Mouse (Mus musculus) cerebellum, postnatal 25 days (tissue): ENCODE measurements around the gene Nrros.

Experiments
- DNase-seq, 2 experiments: peaks; one replicate each; pipeline ENCODE4 v3.0.0; 2021; ENCODE audit warnings: mixed read lengths in 2 of 2

Nrros gene

DNA sequence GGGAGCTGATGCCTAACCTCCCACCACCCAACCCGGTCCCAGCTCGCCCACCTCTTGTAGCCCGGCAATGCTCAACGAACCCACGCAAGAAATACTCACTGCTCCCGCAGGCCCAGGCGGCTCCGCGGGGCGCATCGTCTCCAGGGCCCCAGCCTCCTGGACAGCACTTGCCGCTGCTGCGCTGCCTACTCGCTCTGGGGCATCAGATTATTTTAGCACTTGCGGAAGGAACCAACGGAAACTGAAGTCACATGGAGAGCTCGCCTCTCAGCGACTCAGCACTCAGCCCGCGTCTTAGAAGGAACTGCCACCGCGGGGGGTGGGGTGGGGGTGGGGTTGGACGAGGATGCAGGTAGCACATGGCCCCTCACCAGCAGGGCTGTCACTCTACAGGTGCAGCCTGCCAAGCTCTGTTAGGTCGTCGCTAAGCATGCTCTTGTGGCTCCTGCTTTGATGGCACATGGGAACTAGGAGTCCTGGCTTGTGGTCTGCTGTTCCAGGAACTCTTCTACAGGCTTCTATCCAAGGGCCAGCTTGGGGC, at the start of gene Nrros:
TSS of gene Nrros (minus strand) at position 314 of the 541 bp plus-strand sequence.
- peak; percentile 73 to 74 for DNase-seq

DNA sequence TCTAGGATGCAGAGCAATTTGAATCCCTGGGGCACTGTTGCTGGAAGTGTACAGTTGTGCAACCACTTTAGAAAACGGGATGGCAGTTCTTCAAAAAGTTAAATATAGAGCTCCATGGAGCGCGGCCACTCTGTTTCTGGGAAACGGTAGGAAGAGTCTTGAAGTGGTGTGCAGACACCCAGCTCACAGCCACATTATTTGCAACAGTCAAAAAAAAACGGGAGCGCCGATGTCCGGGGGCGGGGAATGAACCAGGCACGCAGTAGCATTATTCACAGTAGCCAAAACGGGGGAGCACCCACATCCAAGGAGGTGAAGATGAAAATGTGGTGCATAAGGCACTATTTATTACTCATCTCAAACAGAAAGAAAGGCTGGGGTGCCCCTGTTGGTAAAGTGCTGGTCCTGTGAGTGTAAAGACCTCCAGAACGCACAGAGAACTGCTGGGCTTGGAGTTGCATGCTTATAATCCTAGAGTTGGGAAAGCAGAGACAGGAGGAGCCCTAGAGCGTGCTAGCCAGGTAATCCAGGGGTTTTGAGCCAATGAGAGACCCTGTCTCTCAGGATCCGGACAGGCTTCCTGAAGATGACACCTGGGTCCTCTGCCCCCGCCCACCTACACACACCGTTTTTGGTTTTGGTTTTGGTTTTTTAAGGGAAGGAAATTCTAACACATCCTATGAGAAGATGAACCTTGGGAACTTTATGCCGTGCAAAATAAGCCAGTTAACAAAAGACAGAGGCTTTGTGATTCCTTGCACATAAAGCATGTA, 49.6 kb upstream of the Nrros start:
- no peak for DNase-seq

DNA sequence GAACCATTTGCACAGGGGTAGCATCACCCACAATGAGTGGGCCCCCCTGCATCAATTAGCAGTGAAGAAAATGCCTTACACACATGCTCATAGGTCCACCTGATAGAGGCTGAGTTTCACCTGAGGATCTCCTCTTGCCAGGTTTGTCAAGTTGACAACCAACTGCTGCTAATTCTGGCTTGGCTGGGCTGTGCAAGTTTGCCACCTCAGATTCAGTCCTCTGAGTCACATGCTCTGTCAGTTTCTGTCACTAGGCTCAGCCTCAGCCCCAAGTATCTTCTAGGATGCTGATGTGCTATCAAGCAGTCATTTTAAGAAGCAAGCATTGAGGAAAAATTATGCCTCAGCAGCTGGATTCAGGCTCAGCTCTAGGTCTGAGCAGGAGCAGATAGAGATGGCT, 48.8 kb upstream of the Nrros start:
- DNase-seq = no peak

DNA sequence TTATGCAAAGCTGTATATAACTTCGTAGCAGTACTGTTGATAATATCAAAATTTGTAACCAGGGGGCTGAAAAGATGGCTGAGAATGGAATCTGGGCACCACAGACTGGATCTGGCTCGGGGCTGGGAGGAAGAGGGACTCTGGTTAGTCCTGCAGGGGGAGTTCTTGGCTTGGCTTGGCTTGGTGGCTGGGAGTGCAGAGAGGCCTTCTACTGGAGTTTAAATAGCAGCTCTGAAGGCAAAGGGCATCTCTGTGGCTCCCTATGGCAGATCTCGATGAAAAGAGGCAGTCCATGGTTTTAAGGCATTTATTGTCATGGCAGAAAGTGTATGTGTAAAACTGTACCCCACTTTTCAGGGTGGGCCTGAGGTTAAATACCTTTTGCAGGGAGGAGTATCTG, 39.5 kb upstream of the Nrros start:
- no peak for DNase-seq

DNA sequence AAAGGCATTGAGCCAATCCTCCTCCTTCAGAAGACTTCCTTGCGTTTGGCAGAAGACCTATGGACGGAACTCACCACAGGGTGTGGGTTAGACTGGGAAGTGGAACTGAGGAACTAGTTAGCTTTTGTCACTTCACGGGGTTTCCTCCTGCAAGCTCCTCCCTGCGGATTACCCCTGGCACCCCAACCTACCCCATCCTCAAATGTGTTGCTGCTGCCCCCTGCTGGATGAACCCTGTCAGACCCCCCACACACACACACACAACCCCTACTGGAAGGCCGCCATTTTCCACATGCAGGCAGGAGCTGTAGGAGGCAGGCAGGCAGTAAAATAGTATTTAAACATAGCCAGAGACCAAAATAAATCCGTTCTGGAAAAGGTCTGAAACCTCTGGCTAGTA, 37.3 kb upstream of the Nrros start:
- peak; percentile 45 to 63 for DNase-seq

DNA sequence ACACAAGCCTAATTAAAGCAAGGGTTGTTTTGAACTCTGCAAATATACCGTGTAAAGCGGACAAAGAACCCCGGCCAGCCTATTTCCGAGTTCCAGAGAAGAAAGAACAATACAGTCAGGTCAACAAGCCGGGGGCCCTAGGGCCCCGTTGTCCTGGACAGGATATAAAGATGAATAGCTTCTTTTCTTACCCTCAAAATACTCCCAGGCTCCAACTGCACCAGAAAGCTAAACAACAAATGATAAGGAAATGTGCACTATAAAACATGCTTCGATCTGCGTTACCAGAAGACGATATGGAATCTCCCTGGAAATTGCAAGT, 35.6 kb upstream of the Nrros start:
- DNase-seq = no peak

DNA sequence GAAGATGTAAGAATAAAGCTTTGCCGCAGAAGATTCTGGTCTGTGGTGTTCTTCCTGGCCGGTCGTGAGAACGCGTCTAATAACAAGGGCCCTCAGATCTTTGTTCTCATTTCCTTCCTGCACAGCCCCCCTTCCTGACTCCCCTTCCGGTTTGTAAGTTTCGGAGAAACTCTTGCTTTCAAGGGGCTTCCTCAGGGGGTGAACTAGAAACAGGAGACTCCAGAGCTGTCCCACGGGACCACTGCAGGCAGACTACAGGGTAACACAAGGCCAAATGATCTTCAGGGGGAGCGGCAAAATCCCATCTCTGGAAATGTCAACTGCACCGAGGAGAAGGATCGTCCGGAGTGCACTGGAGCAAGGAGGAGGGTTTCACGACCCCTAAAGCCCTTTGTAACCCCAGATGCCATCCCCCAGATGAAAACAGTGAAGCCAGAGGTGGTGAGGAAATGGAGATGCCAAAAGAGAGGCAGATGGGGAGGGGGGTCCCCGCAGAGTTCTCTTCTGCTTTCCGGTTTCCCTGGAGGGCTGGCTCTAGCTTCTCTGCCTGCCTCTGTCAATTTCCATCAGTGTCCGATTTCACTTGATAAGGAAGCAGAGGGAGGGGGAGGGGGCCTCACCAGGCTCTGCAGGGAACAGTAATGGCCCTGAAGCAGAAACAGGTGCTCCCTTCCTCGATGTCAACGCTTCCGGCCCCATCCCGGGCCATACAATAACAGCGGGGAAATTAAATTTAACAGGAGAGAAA, 35.0 kb upstream of the Nrros start:
- peak; percentile 36 to 39 for DNase-seq

DNA sequence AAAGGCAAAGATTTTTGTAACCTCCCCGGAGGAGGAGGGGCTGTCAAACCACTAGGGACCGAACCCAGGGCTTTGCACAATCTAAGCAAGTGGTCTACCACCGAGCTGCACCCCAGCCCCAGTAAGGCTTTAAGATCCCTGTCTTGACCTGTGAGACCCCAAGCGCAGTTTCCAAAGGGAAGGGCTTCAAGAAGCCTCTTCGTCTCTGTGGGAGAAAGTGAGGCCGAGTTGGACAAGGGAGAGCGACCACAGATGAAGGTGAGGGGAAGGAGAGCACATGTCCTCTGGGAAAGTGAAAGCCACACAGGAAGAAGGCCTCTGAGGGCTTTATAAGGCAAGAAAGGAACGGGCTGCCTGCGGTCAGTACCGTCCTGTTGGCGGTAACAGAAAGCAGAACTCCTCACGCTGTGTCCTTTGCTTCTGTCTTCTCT, 24.6 kb upstream of the Nrros start:
- DNase-seq = no peak

DNA sequence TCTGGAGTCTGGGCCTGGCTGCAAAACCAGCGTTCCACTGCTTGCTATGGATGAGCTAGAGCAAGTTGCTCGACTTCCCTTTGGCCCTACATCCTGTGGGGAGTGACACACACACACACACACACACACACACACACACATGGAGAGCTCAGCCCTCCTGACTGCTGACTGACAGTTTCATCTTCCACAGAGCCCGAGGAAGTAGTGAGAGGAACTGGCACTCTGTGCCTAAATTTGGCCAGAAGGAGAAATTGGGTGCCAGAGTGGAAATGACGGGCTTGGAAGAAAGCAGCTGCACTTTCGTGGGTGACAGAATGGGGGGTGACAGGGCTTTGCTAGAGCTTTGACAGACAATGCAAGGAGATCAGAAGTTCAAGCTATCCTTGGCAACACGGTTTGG, 23.7 kb upstream of the Nrros start:
- peak in 1 of 2 experiments; percentile 22 for DNase-seq

DNA sequence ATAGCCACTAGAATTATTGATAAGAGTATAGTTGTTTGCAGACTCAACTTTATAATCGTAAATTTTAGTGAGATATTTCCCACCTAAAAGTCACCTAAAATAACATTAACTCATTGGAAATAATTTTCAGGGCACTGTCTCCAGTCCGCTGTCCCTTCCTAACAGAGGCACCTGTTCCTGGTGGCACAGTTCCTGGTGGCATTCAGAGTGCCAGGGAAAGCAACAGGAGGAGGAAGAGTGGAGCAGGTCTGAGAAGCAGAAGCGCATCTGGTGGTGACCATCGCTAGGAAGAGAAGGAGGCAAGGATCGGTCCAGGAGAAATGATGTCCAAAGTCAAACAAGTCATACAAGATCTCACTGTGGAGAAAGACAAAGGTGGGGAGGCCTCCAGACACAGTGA, 20.7 kb upstream of the Nrros start:
- DNase-seq = peak; percentile 74 to 82

DNA sequence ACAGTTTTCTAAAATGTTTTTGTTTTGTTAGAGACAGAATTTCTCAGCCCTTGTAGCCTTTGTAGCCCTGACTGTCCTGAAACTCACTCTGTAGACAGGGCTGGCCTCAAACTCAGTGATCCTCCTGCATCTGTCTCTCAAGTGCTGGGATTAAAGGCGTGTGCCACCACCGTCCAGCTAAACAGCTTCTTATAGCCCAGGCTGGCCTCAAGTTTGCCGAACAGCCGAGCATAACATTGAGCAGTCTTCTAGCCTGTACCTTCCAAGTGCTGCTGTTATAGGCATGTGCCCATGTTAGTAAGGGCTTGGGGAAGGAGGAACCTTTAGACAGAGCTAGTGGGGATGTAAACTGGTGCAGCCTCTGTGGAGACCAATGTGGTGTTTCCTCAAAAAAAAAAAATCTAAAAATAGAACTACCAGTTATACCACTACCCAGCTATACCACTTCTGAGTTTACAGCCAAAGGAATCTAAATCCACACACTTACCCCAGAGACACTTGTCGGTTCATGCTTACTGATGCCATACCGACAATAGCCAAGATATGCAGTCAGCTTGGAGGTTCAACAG, 14.0 kb upstream of the Nrros start, which contains the start of gene Bex6:
TSS of gene Bex6 (plus strand) at position 491 of the 569 bp plus-strand sequence.
- no peak for DNase-seq

DNA sequence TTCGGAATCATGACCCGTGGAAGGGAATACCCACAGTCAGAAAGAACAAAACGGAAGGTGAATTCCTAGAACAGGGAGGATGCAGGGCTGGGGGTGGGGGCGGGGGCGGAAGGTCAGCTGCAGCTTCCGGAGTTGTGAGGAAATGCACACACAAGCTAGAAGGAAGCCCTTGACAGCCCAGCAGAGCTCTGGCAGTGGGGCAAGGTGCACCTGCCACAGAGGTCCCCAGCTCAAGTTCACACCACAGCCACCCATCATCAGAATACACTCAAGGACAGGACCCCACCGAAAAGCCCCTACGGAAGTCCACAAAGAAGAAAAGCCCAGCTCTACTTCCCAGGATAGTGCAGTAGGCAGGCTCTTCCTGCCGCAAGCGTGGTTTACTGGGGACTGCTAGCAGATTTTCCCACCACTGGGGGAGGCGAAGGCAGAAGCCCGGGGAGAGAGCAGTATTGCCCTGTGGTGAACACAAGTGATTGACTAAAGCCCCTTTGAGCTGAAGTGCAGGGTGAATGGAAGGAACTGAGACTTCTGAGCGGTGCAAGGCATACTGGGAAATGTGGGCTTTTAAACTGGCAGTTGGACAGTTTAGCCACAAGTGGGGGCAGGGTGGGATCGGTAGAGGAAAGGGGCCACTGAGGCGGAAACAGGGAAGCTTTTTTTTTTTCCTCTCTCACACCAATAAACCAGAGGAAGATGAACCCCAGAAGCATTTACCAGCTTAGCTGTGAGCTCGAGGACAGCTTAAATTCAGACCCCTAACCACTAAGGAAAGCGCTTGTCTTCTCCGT, 11.7 kb upstream of the Nrros start:
- no peak for DNase-seq

DNA sequence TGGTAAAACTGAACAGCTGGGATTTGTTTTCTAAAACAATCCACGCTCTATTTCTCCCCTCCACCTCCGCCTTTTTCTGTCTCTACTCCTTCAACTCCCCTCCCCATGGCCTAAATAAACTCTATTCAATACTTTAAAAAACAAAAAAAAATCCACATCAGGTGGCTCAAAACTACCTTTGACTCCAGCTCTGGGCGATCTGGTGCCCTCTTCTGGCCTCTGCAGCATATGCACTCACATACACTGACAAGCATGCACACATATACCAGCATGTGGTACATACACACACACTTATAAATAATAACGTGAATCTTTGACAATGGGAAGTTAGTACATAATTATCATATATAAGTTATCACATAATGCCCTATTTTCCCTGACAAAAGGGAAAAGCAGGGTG, 9.6 kb upstream of the Nrros start:
- no peak for DNase-seq

DNA sequence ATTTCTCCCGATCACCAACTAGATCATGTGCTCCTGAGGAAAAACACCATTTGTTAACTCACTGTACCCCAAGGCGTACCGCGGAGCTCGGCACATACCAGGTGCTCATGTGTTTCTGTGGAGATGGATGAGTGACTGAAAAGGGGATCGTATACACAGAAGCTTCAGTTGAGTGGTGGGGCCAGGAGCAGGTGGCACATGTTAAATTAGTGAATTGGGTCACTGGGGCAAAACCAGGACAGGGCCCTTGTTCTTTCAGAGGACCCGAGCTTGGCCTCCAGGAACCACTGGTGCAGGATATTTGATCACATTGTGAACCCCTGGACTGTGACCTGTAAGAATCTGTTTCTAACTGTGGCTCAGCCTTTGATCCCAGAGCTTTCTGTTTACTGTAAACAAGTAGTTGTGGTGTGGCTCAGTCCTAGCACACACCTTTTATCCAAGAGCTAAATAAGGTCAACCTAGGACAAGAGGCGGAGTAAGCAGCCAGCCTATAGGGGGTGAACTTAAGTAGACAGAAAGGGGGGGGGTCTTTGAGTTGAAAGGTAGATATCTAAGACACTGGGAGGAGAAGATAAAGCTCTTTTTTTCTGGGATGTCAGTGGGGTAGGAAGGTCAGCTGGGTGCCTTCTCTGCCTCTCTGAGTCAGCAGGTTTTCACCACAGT, 9.1 kb upstream of the Nrros start:
- no peak for DNase-seq

DNA sequence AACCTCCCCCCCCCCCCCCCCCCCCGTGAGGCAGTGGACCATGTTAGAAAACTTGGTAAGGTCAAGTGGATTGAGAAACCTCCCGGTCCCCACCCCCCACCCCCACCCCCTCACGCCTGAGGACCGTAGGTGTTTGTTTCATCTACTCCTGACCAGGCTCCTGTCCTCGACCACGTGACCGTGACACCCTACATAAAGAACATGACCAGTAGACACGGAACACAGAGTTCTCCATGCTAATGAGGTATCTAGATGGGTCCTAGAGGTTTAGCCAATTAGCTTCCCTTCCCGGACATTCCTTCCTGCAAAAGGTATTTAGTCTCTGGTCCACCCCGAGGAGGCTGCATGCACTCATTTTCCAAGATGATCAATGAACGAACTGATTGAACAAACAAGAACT, 8.0 kb upstream of the Nrros start:
- no peak for DNase-seq

DNA sequence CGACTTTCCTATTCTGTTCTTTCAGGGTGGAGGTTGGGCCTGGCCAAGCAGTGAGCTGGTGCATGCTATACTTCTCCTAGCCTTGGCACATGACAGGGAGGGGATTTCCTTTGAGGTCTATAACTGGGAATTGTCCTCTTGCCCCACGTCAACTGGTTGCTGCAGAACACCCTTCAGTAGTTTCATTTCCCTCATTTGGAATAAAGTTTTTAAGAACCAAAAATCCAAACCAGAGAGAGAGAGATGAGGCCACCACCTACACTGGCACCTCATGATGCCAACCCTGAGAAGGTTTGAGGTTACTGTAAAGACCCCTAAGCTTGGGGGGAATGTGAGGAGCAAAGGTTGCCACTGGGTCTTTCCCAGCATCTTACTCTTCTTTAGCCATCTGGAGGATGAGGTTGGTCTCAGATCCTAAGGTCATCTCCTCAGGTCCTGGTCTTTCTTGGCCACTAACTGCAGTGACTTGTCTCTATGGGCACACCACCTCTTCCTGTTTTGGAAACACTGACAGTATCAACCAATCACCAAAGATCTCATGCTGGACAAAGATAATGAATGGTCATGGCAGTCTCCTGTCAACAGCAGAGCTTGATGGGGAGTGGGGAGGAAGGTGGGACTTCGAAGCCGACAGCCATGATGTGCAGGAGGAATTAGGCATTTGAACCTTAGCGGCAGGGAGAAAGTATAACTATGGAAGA, 5.8 kb upstream of the Nrros start:
- no peak for DNase-seq

DNA sequence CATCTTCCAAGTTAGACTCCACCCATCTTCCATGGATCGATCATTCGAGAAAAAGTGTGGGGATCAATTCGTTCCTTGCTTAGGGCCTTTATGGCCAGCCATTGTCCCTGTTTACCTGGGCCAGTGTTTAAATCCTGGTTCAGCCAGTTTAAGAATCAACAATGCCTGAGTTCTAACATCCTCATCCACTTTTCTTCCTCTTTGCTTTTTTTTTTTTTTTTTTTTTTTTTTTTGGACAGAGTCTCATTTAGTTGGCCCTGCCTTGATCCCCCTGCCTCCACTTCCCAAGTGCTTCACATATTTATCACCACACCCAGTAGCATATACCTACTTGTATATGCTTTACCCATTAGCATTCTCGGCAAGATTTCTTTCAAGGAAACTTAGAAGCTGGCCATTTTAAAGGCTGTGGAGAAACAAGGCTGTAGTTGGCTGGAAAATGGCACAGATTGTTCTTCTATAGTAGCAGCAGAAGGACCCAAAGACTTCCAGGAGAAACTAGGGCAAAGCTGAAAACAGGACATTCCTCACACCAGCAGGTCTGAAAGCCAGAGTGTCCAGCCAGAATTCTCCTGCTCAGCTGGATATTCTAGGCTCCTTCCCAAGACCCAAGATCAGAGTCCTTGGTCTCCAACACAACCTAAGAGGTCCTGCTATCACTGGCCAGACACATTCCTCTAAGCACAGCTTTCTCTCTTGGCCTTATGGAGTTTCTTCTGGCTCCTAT, 2.6 kb upstream of the Nrros start:
- DNase-seq = peak; percentile 68 to 74

DNA sequence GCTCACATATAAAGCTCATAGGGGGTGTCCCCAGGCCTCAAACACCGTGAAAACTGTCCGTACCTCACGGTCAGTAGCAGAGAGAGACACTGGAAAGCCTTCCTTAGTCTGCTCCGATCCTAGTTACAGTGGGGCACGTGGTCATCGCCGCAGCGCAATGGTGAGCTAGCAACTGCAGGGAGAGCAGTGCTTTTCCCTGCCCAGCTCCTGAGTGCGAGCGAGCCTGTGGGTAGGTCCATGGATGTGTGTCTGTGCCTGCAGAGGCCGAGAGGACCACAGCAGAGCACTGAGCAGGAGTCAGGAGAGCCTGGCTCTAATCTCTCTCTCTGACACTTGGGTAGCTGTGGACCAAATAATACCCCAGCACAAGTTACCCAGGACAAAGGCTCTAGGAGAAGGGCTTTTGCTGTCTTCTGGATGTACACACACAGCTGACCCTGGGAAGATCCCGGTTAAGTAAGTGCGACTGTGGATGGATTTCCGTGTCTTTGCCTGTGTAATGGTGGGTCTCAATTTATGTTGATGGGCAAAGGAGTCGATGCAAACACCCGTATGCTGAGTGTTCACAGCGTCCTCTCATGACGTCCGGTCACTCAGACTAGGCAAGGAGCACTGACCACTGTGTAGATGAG, 882 bp downstream of the Nrros start:
- DNase-seq = peak; percentile 51 to 52

DNA sequence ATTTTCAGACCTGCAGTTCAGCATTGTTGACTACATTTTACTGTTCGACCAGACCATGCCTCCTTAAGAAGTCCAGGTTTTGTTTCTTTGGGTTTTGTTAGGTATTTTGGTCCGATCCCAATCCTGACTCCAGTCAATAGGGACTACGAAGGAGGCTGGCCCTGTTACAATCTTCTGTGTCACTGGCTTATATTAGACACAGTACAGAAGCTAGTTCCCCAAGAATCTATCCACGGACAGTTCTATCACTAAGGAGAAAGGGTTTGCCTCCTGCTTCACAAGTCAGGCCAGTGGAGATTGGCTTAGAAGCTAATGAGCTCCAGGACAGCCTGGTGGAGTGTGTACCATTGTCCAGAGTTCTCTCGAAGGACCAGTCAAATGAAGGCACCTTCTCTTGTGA, 1.5 kb downstream of the Nrros start:
- no peak for DNase-seq

DNA sequence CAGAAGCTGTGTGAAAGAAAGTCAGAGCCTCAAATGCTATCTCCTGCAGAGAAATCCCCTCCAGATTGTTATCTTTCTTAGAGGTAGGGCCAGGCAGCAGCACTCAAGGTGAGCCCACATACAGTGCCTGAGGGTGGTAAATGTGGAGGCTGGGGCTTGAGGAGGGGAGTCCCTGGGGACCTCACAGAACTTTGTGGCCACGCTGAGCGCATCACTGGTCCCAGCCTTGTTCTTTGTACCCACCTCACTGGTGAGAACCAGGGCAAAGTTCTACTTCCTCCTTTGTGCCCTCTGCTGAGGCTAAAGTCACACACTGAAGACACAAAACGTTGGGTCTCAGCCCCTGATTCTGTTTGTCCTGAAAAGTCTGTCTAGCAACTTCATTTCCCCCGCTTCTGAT, 2.0 kb downstream of the Nrros start:
- no peak for DNase-seq
